Mouse (Mus musculus): ENCODE data around the gene Lmtk2. TPM values are rescaled to one million over a fixed set of nuclear protein-coding genes. Genes with fewer than 3 reads are reported as not detected.

Lmtk2 gene
- total RNA-seq (2015) (8.2 and 9.6 TPM in 2 replicates), total RNA-seq (2017) (7.6 and 8.5 TPM in 2 replicates)

- ATAC-seq (replicated peaks; ENCODE audit: poor library complexity): peak; percentile 98
These were observed at the start of gene Lmtk2 for GRCm38 (mm10) chr5:144100149-144100935. TSS of gene Lmtk2 (plus strand) at chr5:144100436.

GRCm38 (mm10) chr5:144051268-144051667, 49.0 kb upstream of the Lmtk2 start:
- peak; percentile 96 for ATAC-seq (replicated peaks; ENCODE audit: poor library complexity)

GRCm38 (mm10) chr5:144053450-144053849, 46.8 kb upstream of the Lmtk2 start:
- no peak for ATAC-seq (replicated peaks; ENCODE audit: poor library complexity)

GRCm38 (mm10) chr5:144054340-144054739, 45.9 kb upstream of the Lmtk2 start:
- no peak for ATAC-seq (replicated peaks; ENCODE audit: poor library complexity)

GRCm38 (mm10) chr5:144064093-144064492, 36.1 kb upstream of the Lmtk2 start:
- ATAC-seq (replicated peaks; ENCODE audit: poor library complexity): no peak

- ATAC-seq (replicated peaks; ENCODE audit: poor library complexity): 0 out of 2 replicates have a peak, but pooled peaks have one; percentile 14
These were observed 34.2 kb upstream of the Lmtk2 start for GRCm38 (mm10) chr5:144066036-144066435.

GRCm38 (mm10) chr5:144070064-144070463, 30.2 kb upstream of the Lmtk2 start:
- ATAC-seq (replicated peaks; ENCODE audit: poor library complexity): no peak

GRCm38 (mm10) chr5:144071249-144071648, 29.0 kb upstream of the Lmtk2 start:
- no peak for ATAC-seq (replicated peaks; ENCODE audit: poor library complexity)

- no peak for ATAC-seq (replicated peaks; ENCODE audit: poor library complexity)
These were observed 22.7 kb upstream of the Lmtk2 start for GRCm38 (mm10) chr5:144077541-144077940.

- ATAC-seq (replicated peaks; ENCODE audit: poor library complexity): no peak
These were observed 19.4 kb upstream of the Lmtk2 start for GRCm38 (mm10) chr5:144080886-144081285.

GRCm38 (mm10) chr5:144082006-144082405, 18.2 kb upstream of the Lmtk2 start:
- no peak for ATAC-seq (replicated peaks; ENCODE audit: poor library complexity)

GRCm38 (mm10) chr5:144083521-144083920, 16.7 kb upstream of the Lmtk2 start:
- no peak for ATAC-seq (replicated peaks; ENCODE audit: poor library complexity)

GRCm38 (mm10) chr5:144084271-144084670, 16.0 kb upstream of the Lmtk2 start:
- no peak for ATAC-seq (replicated peaks; ENCODE audit: poor library complexity)

GRCm38 (mm10) chr5:144085696-144086095, 14.5 kb upstream of the Lmtk2 start:
- no peak for ATAC-seq (replicated peaks; ENCODE audit: poor library complexity)

GRCm38 (mm10) chr5:144086494-144086893, 13.7 kb upstream of the Lmtk2 start:
- peak; percentile 42 for ATAC-seq (replicated peaks; ENCODE audit: poor library complexity)

- no peak for ATAC-seq (replicated peaks; ENCODE audit: poor library complexity)
These were observed 11.9 kb upstream of the Lmtk2 start for GRCm38 (mm10) chr5:144088354-144088753.

GRCm38 (mm10) chr5:144095461-144095970, 4.7 kb upstream of the Lmtk2 start:
- ATAC-seq (replicated peaks; ENCODE audit: poor library complexity): no peak; the same call in 1 of the 2 replicates

GRCm38 (mm10) chr5:144097902-144098639, 2.2 kb upstream of the Lmtk2 start:
- no peak for ATAC-seq (replicated peaks; ENCODE audit: poor library complexity)

GRCm38 (mm10) chr5:144098640-144098929, 1.7 kb upstream of the Lmtk2 start:
- ATAC-seq (replicated peaks; ENCODE audit: poor library complexity): no peak

GRCm38 (mm10) chr5:144100948-144101347, 712 bp downstream of the Lmtk2 start:
- ATAC-seq (replicated peaks; ENCODE audit: poor library complexity): no peak

GRCm38 (mm10) chr5:144105070-144105469, 4.8 kb downstream of the Lmtk2 start:
- peak; percentile 27 for ATAC-seq (replicated peaks; ENCODE audit: poor library complexity)
